Mouse (Mus musculus) cortical plate, adult 2 months (tissue): Measurements from ENCODE around the gene Cysrt1.

Experiments used
- CTCF ChIP-seq: fragments of 200-500 bp; IDR thresholded peaks from 2 replicates; pipeline ENCODE4 v1.5.1; 2011; ENCODE audit warnings: mild to moderate bottlenecking, control low read depth, low read length; ENCODE audit not compliant: insufficient read depth; ENCODE audit errors: extremely low read depth
- POLR2A ChIP-seq: fragments of 200-500 bp; IDR thresholded peaks from 2 replicates; pipeline ENCODE4 v1.6.1; 2011; ENCODE audit warnings: mild to moderate bottlenecking, low read length, control low read depth; ENCODE audit not compliant: insufficient read depth; ENCODE audit errors: extremely low read depth

GRCm38 (mm10) chr2:25225811-25226379 is 16.4 kb downstream of the Cysrt1 start:
- TF ChIP-seq POLR2A (no peak), CTCF (no peak)
